Mouse (Mus musculus): Measurements from ENCODE around the gene Ap3b1.

The Ap3b1 gene

GRCm38 (mm10) chr13:94375526-94376390, 17.0 kb downstream of the Ap3b1 start:
- no peak for DNase-seq

DNA sequence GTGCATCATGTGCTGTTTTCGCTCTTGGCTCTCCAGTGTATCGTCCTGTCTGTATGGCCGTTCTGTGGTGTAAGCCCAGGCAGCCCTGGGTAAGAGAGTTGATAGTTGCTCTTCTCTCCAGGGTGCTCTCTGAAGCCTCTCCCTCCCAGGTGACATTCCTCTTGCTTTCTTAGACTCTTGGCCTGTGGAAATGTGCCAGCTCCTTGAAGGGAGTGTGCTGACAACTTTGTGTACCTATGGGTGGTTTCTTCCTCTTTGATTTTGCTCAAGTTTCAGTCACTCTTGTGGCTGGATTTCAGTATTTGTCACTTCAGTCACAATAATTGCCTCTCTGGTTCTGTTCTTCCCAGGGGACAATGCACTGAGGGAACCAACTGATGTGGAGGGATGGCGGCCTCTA, 20.2 kb downstream of the Ap3b1 start:
- no peak for DNase-seq

DNA sequence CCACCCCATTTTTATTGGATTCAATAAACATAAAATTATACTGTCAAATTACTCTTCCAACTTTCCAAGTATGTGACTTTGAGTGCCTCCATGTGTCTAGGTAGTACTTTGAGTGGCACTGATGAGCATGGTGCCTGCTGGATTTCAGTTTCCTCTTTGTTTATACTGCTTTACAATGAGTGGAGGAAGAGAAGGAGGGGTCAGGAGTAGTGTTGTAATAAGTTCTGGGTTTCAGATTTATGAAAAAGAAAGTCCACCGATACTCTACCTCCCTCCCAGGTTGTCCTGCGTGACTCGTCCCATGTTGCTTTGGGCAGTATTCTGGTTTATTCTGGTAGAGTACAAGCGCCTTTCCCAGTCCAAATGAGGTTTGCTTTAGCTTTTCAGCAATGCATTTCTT, 22.7 kb downstream of the Ap3b1 start:
- DNase-seq = no peak

DNA sequence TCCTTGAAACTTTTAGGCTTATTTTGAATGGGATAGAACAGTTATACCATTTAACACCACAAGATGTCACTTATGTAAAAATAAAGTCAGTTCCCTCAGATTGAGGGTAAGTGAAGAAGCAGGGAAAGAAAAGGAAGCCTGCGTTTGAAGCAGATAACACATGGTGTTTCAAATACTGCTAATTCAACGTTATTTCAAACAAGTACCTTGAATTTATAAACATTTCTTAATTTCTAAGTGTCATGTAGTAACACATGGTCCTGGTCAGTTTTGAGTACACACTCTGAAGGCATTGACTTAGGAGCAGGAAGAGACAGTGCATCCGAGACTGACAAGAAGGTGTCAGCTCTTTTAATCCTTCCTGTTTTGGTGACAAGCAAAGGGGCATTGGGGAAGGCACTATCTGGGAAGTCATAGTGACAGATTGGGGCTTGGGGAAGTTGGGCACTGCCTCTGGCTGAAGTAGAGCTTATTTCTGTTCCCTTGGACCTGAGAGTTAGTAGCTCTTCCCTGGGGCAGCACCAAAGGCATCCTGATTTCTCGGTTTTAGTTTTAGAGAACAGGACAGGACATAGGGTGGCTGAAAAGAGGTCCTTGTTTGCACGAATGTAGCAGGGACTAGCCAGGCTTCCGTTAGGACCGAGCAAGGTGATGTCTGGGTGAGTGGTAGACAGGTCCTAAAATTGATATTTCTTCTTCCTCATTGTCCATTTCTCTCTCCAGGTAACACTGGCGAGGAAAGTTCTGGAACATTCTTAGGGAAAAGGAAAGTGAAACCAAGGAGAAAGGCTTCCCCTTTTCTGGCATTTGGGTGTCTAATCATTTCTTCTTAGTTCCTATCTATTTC, 23.3 kb downstream of the Ap3b1 start:
- DNase-seq = no peak

- no peak for DNase-seq
Measured at GRCm38 (mm10) chr13:94384931-94385570, 26.3 kb downstream of the Ap3b1 start.

GRCm38 (mm10) chr13:94388566-94388965, 29.8 kb downstream of the Ap3b1 start:
- no peak for DNase-seq

GRCm38 (mm10) chr13:94389541-94389940, 30.8 kb downstream of the Ap3b1 start:
- DNase-seq = no peak

- no peak for DNase-seq
Measured at GRCm38 (mm10) chr13:94392282-94392681, 33.5 kb downstream of the Ap3b1 start.

DNA sequence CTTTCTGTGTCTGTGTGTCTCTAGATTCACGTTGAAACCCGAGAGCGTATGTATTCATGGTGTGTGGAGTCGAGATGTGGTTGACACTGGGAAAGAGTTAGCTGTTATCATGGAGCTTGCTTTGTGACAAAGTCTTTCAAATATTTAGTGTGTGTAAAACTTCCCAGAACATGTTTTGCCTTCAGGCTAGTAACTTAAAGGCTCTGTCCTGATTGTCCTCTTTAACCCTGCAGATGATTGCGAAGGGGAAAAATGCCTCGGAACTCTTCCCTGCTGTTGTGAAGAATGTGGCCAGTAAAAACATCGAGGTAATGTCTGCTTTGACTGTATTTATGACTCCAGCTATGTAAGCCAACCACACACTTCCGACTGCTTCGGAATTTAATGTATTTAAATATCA, 35.7 kb downstream of the Ap3b1 start:
- DNase-seq = no peak

- no peak for DNase-seq
Measured at GRCm38 (mm10) chr13:94395763-94396162, 37.0 kb downstream of the Ap3b1 start.

DNA sequence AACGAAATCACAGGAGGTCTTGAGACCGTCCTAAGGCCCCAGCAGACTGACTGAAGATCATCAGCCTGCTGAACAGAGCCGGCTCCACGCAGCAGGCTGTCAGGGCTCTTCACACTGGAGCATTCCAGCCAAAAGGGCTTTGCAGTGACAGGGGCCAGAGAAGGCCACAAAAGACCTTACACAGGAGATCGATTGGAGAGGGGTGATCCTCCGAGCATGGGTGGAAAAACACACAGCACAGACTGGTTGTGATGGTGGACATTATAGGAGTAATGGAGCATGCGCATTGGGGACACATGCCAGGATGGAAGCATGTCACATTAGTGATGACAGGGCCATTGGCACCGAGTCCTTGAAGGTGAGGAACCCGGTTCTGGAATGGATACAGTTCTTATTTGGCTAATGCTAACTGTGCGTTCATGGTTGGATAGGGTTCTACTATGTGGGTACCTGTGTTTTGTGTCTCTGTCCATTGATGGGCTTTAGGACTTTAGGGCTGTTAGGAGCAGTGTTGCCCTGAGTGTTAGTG, 37.7 kb downstream of the Ap3b1 start:
- DNase-seq = no peak

DNA sequence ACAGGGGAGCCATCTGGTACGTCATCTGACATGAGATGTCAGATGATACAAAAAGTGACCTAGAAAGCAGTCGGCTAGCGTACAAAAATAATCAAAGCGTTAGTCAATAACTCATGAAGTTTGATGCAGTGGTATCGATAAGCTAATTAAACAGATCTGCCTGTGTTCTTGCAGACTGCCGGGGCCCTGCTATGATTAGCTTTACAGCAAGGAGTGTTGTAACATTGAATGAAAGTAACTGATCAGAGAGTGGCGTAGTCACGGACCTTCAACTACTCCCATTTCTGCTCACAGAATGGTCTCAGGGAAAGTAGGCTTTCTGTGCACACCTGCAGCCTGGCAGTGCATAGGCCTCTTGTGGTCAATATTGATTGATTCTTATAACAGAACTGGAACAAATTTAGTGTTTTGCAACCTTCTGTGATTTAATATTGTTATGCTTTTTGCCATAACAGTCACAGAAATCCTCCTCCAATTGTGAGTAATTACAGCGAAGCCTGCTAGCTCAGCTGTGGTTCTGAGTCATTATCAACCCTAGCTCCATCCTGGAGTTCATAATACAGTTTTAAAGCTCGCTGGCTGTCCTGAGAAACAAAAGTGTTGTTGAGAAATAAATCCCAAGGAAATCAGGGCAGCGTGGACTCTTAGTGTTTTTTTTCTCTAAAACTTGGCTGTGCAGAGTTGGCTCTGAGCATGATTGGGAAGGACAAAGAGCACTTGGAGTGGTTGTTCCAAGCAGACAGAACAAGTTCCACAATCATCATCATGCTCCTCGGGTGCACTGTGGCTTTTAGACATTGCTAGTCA, 40.0 kb downstream of the Ap3b1 start:
- no peak for DNase-seq

DNA sequence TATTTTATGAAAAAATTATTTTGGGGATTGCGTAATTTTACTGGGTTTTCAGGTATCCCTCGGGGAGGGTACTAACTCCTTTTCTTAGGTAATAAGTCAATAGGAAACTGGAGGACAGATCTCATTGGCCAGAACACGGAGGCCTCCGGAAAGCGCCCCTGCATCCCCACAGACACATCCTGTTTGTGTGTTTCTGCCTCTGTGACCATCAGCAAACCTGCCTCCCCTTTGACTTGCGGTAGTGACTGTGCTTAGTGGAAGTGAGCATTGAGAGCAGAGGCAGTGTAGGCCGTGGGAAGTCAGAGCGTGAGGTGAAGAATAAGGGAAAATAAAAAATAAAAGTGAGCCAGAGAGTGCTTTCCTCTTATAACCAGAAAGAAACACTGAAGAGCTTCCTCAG, 41.7 kb downstream of the Ap3b1 start:
- no peak for DNase-seq

GRCm38 (mm10) chr13:94423600-94423999, 64.8 kb downstream of the Ap3b1 start:
- DNase-seq = no peak

- DNase-seq = no peak
Measured at GRCm38 (mm10) chr13:94429567-94429966, 70.8 kb downstream of the Ap3b1 start.

DNA sequence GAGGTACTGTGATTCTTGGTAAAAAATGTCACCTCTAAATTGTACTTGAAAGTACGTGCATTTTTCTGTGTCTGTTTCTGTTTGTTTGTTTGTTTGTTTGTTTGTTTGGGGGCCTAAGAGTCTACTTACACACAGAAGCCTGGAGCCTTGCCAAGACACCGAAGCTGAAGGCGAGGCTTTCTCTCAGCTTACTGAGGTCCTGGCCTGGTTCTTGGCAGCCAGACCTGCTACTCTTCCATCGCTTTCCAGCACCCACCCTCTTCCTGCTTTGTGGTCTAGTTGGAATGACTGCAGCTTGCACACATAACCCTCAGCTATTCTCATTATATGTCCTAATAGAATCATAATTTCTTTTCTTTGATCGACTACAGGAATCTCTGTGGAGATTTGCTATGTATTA, 80.6 kb downstream of the Ap3b1 start:
- DNase-seq = no peak

DNA sequence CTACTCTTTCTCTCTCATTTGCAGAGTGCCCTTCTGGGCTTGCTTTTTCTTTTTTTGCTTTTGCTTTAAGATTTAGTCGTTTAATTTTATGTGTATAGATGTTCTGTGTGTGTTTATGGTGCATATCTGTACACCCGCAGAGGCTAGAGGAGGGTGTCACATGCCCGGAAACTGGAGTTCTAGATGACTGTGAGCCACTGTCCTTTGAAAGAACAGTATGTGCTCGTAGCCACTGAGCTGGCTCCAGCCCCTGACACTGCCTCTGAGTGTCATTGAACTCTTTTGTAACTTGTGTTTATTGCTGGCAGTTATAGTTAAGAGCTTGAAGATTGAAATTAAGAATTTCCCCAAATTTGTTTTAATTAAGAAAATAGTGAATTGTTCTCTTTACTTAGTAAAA, 82.4 kb downstream of the Ap3b1 start:
- no peak for DNase-seq

- DNase-seq = no peak
Measured at GRCm38 (mm10) chr13:94443411-94443810, 84.7 kb downstream of the Ap3b1 start.

DNA sequence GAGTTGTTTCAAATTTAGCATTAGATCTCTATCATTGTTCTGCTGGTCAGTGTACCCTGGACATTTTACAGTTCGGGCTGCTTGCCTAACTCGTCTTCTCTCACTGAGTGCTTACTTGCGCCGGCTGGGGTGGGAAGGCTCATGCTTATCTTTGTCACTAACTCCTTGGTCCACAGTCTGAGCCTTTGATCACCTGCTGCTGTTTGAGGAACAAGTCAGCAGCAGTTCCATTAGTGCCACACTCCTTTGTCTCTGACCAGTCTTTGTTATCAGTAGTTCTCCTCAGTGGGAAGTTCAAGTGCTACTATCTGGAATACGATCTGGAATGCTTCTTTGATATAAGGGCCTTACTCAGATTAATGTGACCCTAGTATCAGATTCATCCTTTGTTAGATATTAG, 86.3 kb downstream of the Ap3b1 start:
- no peak for DNase-seq

DNA sequence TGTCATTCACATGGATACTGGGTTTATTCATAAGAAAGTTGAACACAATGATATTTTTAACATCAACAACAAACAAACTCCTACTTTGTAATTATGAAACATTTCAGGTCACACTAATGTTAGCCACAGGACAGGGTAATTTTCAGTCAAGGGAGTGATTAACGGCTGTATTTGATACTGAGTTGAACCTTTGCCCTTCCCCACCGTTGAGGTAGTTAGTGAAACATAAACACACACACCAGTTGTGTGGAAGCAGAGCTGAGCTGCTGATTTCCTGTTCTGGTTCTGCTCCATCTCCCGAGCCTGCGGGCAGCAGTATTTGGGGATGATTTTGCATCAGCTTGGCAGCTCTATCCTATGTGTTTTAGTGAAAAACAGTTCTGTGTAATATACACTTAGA, 88.2 kb downstream of the Ap3b1 start:
- no peak for DNase-seq

DNA sequence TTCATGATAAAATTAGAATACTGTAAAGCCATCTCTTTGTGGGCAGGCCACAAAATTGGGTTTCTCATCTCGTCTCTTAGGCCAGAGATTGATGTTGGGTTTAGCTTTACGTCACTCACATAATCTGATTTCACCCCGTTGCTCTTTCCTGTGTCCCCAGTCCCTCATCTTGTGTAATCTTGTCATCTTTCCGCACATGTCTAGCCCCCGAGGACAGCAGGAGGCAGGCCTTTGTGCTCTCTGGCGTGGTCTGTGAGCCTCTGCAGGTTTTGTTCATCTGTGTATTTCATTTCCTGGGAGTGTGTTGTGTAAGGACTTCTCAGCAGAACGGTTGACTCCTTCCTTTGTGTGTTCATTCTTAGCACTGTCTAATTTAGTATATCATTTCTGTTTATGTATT, 90.8 kb downstream of the Ap3b1 start:
- DNase-seq = no peak

- peak; percentile 59 for DNase-seq
Measured at GRCm38 (mm10) chr13:94451229-94451628, 92.5 kb downstream of the Ap3b1 start.
